ENCODE assay signal across 47 mouse cellular contexts in the genomic region with DNA sequence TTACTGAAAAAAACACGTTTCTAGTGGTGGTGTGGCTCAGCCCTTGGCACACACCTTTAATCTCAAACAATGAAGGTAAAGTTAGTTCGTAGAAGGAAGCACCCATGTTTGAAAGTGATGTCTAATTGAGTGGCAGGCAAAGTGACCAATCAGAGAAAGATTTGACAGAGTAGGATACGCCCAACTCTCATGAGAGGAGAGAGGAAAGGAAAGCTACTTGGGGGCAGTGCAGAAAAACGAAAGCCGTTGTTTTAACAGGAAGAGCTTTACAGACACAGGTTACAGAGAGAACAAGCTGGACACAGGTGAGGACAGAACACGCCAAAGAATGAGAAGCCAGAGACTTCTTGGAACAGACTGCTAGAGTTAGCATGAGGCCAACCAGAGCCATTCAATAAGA. TPM values are rescaled to one million over a fixed set of nuclear protein-coding genes. Genes with fewer than 3 reads are reported as not detected.
"Had no signal": no experiment of that assay in that cellular context is flagged by ENCODE, and none has a peak within 500 bp of the region (broad histone marks: within the 10 kb centered on the region; RNA-seq: fewer than 3 reads in every experiment).

No protein-coding gene starts in this region.

- H3K4me2 ChIP-seq: heart, embryonic 11.5 days; heart, embryonic 12.5 days; heart, embryonic 13.5 days; heart, embryonic 15.5 days; hindbrain, embryonic 12.5 days; hindbrain, embryonic 13.5 days; hindbrain, embryonic 14.5 days; hindbrain, embryonic 15.5 days; intestine, embryonic 15.5 days; kidney, embryonic 15.5 days had no signal

- H3K9ac ChIP-seq: heart, embryonic 12.5 days; heart, embryonic 13.5 days; heart, embryonic 15.5 days; hindbrain, embryonic 12.5 days; hindbrain, embryonic 13.5 days; hindbrain, embryonic 14.5 days; hindbrain, embryonic 15.5 days; intestine, embryonic 15.5 days; kidney, embryonic 15.5 days had no signal

- H3K4me3 ChIP-seq: heart, embryonic 10.5 days; heart, embryonic 12.5 days; heart, embryonic 13.5 days; heart, embryonic 15.5 days; hindbrain, embryonic 10.5 days; hindbrain, embryonic 12.5 days; hindbrain, embryonic 13.5 days; hindbrain, embryonic 15.5 days; intestine, embryonic 15.5 days; kidney, embryonic 15.5 days; layer of hippocampus, adult 2 months had no signal

- H3K9me3 ChIP-seq: heart, embryonic 10.5 days; heart, embryonic 12.5 days; heart, embryonic 13.5 days; heart, embryonic 15.5 days; hindbrain, embryonic 10.5 days; hindbrain, embryonic 12.5 days; hindbrain, embryonic 13.5 days; hindbrain, embryonic 15.5 days; intestine, embryonic 15.5 days; kidney, embryonic 15.5 days had no signal

- H3K4me1 ChIP-seq: heart, embryonic 15.5 days; hindbrain, embryonic 10.5 days; hindbrain, embryonic 12.5 days; hindbrain, embryonic 13.5 days; hindbrain, embryonic 15.5 days; intestine, embryonic 15.5 days; kidney, embryonic 15.5 days had no signal

- H3K27me3 ChIP-seq: heart, embryonic 12.5 days; heart, embryonic 13.5 days; heart, embryonic 15.5 days; hindbrain, embryonic 12.5 days; hindbrain, embryonic 13.5 days; hindbrain, embryonic 15.5 days; intestine, embryonic 15.5 days; kidney, embryonic 15.5 days had no signal

- ATAC-seq: hindbrain, embryonic 16.5 days; hindbrain, postnatal 0 days; inflammation-experienced regulatory T-cells, adult 6 months; intestine, embryonic 15.5 days; intestine, embryonic 16.5 days; intestine, postnatal 0 days had no signal

- H3K27ac ChIP-seq: heart, embryonic 10.5 days; heart, embryonic 13.5 days; heart, embryonic 15.5 days; hindbrain, embryonic 10.5 days; hindbrain, embryonic 12.5 days; hindbrain, embryonic 13.5 days; hindbrain, embryonic 14.5 days; hindbrain, embryonic 15.5 days; hindbrain, postnatal 0 days; intestine, embryonic 15.5 days; kidney, embryonic 15.5 days; kidney, postnatal 0 days; layer of hippocampus, adult 2 months had no signal

- DNase-seq: heart, postnatal 10 days; heart, postnatal 14 days; heart, postnatal 36 days; heart, postnatal 4 days; kidney, adult 11 months; kidney, adult 18-20 months; kidney, adult 8-10 months; kidney, adult 9 months; kidney, postnatal 10 days; kidney, postnatal 14 days; kidney, postnatal 25 days; kidney, postnatal 36 days; kidney, postnatal 4 days; layer of hippocampus, adult 9-11 months; layer of hippocampus, postnatal 36 days had no signal

RNA-seq across cellular contexts. Expression of a gene that starts 44.5 kb away (rescaled TPM):
- total RNA-seq: heart, postnatal 10 days; heart, postnatal 14 days; heart, postnatal 25 days; heart, postnatal 36 days; heart, postnatal 4 days; hematopoietic stem cell, adult 5-6 weeks; hindbrain, postnatal 0 days; layer of hippocampus, adult 18-20 months; layer of hippocampus, adult 2 months; layer of hippocampus, adult 8-10 months; layer of hippocampus, postnatal 10 days; layer of hippocampus, postnatal 14 days; layer of hippocampus, postnatal 25 days; layer of hippocampus, postnatal 36 days; left cerebral cortex, adult 18-20 months had no signal
- polyA plus RNA-seq: heart, embryonic 10.5 days; heart, postnatal 0 days; hindbrain, embryonic 10.5 days; hindbrain, embryonic 12.5 days; hindbrain, embryonic 13.5 days; hindbrain, embryonic 15.5 days; hindbrain, postnatal 0 days; inflammation-experienced regulatory T-cells, adult 6 months; intestine, embryonic 14.5 days; intestine, embryonic 15.5 days; intestine, embryonic 16.5 days; intestine, postnatal 0 days; kidney, adult 2 months; kidney, embryonic 14.5 days; kidney, embryonic 15.5 days; large intestine, adult 2 months had no signal
